Mouse (Mus musculus) bone marrow macrophage, adult 2 months (primary cell): ENCODE results near the gene Umps.

Experiments used
- CTCF ChIP-seq: IDR thresholded peaks from 2 replicates; pipeline ENCODE4 v1.5.1; 2012; ENCODE audit warnings: low read depth, mild to moderate bottlenecking, low read length, moderate library complexity
- POLR2A ChIP-seq: IDR thresholded peaks from 2 replicates; pipeline ENCODE4 v1.6.1; 2012; ENCODE audit warnings: mild to moderate bottlenecking, low read depth, low read length, borderline replicate concordance

GRCm38 (mm10) chr16:33939636-33940035 lies 27.2 kb downstream of the Umps start:
- TF ChIP-seq CTCF (no peak), POLR2A (no peak)
